Mouse (Mus musculus) myocyte (in vitro differentiated cells): ENCODE data around the gene Fstl4. TPM values are rescaled to one million over a fixed set of nuclear protein-coding genes. Genes with fewer than 3 reads are reported as not detected.

Experiments used
- H3K27me3 ChIP-seq: one replicate; pipeline ENCODE4 v1.6.1; 2011; ENCODE audit not compliant: control insufficient read depth, insufficient read depth, insufficient read length
- H3K36me3 ChIP-seq: one replicate; pipeline ENCODE4 v1.6.1; 2011; ENCODE audit not compliant: control insufficient read depth, insufficient read depth
- H3K4me2 ChIP-seq: one replicate; pipeline ENCODE4 v1.6.1; 2011; ENCODE audit warnings: low read depth, control low read depth
- H3K4me3 ChIP-seq: one replicate; pipeline ENCODE4 v1.5.1; 2011; ENCODE audit warnings: mild to moderate bottlenecking, control low read depth, moderate library complexity
- H3K79me2 ChIP-seq: one replicate; pipeline ENCODE4 v1.6.1; 2011; ENCODE audit not compliant: control insufficient read depth, insufficient read depth
- H3ac ChIP-seq: one replicate; pipeline ENCODE4 v1.6.1; 2011; ENCODE audit not compliant: control insufficient read depth, insufficient read length
- CEBPB ChIP-seq: IDR thresholded peaks from 2 replicates; pipeline ENCODE4 v1.6.1; 2011; ENCODE audit warnings: mild to moderate bottlenecking, moderate library complexity; ENCODE audit not compliant: poor library complexity, insufficient read depth, severe bottlenecking
- E2F4 ChIP-seq: IDR thresholded peaks from one replicate; pipeline ENCODE4 v1.6.1; 2011; ENCODE audit warnings: mild to moderate bottlenecking, control low read depth, moderate library complexity; ENCODE audit not compliant: insufficient read depth
- MAX ChIP-seq: IDR thresholded peaks from one replicate; pipeline ENCODE4 v1.6.1; 2011; ENCODE audit warnings: low read depth, mild to moderate bottlenecking, control low read depth
- MYOD1 ChIP-seq, 3 experiments: IDR thresholded peaks; one replicate each; pipeline ENCODE4 v1.6.1; 2011; ENCODE audit warnings: control low read depth in 2 of 3, low read depth in 2 of 3, mild to moderate bottlenecking in 2 of 3, moderate library complexity in 1 of 3; ENCODE audit not compliant: insufficient read length in 2 of 3, control insufficient read depth in 1 of 3
- MYOG ChIP-seq, 3 experiments: IDR thresholded peaks; one replicate each; pipeline ENCODE4 v1.6.1; 2011; ENCODE audit warnings: control low read depth in 2 of 3, low read depth in 2 of 3, mild to moderate bottlenecking in 2 of 3; ENCODE audit not compliant: insufficient read length in 2 of 3, control insufficient read depth in 1 of 3, insufficient read depth in 1 of 3
- POLR2A ChIP-seq: IDR thresholded peaks from one replicate; pipeline ENCODE4 v1.6.1; 2011; ENCODE audit warnings: low read depth, mild to moderate bottlenecking, control low read depth, moderate library complexity; ENCODE audit not compliant: insufficient read length
- POLR2AphosphoS2 ChIP-seq: IDR thresholded peaks from one replicate; pipeline ENCODE4 v1.6.1; 2011; ENCODE audit warnings: low read depth, control low read depth; ENCODE audit not compliant: insufficient read length
- REST ChIP-seq: IDR thresholded peaks from one replicate; pipeline ENCODE4 v1.6.1; 2011; ENCODE audit warnings: mild to moderate bottlenecking, control low read depth, moderate library complexity; ENCODE audit not compliant: insufficient read depth, insufficient read length
- SRF ChIP-seq: IDR thresholded peaks from one replicate; pipeline ENCODE4 v1.6.1; 2011; ENCODE audit warnings: low read depth; ENCODE audit not compliant: control insufficient read depth, insufficient read length
- TCF12 ChIP-seq: IDR thresholded peaks from one replicate; pipeline ENCODE4 v1.6.1; 2011; ENCODE audit warnings: mild to moderate bottlenecking, control low read depth; ENCODE audit not compliant: poor library complexity, insufficient read depth, severe bottlenecking
- TCF3 ChIP-seq: IDR thresholded peaks from one replicate; pipeline ENCODE4 v1.6.1; 2011; ENCODE audit warnings: low read depth, control low read depth; ENCODE audit not compliant: insufficient read length
- USF1 ChIP-seq: IDR thresholded peaks from one replicate; pipeline ENCODE4 v1.6.1; 2011; ENCODE audit warnings: low read depth, mild to moderate bottlenecking, control low read depth, moderate library complexity
- polyA plus RNA-seq: library from polyadenylated mRNA; unstranded; fragments of >200 nt; fragmentation: generic; extraction: Trizol; gene quantifications from one replicate; pipeline ENCODE4 v1.2.1, GENCODE M21; 2012; ENCODE audit warnings: missing spikeins

The Fstl4 gene
- polyA plus RNA-seq, 1 experiment = not detected

DNA sequence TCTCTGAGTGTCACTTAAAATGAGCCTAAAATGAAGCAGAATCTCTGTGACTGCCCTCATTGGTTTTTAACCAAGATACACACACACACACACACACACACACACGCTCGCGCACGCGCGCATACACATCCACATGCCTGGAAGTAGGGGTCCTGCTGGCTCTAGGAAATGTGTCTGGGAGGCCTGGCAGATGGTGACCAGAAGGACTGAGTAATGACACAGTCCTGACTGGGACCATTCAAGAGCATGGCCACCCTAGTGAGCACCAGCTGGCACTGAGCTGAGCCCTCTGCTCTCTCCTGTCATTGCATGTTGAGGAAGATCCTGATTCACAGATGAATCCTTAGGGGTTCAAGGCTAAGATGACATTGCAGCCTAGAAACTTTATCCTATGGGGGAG, 261.3 kb downstream of the Fstl4 start:
- Histone ChIP-seq H3K79me2 (no peaks in the 10 kb centered on the region), H3K4me3 (no peak overlapping the region), H3K4me2 (no peak overlapping the region), H3K36me3 (no peaks in the 10 kb centered on the region), H3K27me3 (peaks cover 4% of the 10 kb centered on the region), H3ac (no peak overlapping the region)
- TF ChIP-seq CEBPB (no peak), POLR2AphosphoS2 (no peak)

DNA sequence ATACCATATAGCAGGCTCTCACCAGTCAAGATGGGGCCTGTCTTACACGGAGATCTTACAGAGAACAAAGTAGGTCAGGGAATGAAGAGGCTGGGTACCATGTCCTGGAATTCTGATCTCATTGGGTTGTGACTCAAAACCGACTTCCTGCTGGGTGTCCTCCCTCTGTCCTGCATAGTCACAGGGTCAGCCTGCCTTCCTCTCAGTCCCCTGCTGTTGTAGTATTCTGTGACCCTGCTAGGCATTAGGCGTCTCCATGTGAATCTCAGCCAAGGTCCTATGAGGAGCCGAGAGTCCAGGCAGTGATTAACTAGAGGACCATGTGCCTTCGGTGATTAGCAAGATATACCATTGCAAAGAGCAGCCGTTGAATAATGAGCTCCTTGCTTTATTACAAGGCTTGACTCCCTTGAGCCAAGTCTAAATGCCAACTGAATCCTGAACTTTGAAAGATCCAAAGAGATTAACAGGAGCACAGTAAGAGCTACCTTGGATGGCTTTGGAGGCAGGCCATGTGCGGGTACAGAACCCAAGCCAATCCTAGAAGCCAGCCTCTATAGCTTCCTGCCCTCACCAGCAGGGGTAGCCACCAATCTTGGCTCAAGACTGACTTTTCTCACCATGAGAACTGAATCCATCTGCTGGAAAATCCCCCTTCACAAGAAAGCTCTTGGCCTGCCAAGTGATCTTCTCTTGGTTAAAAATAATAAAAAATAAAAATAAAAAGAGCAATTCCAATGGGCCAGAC, 264.2 kb downstream of the Fstl4 start:
- no peak overlapping the region for H3K4me3 ChIP-seq
- no peak for TF ChIP-seq MYOD1 (IDR thresholded peaks at IDR 0.05; ENCODE audit: control insufficient read depth in 1 of 3, insufficient read length in 2 of 3, low read depth in 2 of 3)
- no peak for TF ChIP-seq MAX
- no peak for TF ChIP-seq E2F4
- no peak for TF ChIP-seq CEBPB
- no peak for TF ChIP-seq SRF
- no peak for TF ChIP-seq MYOG (IDR thresholded peaks at IDR 0.05; ENCODE audit: control insufficient read depth in 1 of 3, insufficient read depth in 1 of 3, insufficient read length in 2 of 3, low read depth in 2 of 3)
- no peak for TF ChIP-seq POLR2AphosphoS2
- TF ChIP-seq REST = no peak
- H3K36me3 ChIP-seq = no peaks in the 10 kb centered on the region
- no peak overlapping the region for H3ac ChIP-seq
- peaks cover 4% of the 10 kb centered on the region for H3K27me3 ChIP-seq
- H3K79me2 ChIP-seq = no peaks in the 10 kb centered on the region
- H3K4me2 ChIP-seq = no peak overlapping the region

DNA sequence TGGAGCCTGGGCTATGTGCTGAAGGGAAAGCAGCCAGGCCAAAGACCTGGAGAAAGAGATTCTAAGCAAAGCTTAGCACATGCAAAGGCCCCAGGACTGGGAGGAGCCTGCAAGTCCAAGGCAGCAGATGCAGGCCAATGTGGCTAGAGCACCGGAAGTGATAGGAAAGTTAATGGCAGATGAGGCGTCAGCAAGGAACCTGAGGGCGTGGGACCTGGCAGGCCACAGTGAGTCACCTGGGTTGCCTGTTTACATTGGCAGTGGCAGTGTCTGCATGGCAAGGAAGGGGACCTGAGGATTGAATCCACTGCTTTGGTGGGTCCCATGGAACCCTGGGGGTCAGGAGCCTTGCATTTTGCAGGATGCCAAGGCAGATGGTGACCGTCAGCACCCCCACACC, 267.3 kb downstream of the Fstl4 start:
- Histone ChIP-seq H3K4me3 (no peak overlapping the region), H3K79me2 (no peaks in the 10 kb centered on the region), H3ac (no peak overlapping the region), H3K27me3 (peaks cover 4% of the 10 kb centered on the region), H3K4me2 (no peak overlapping the region), H3K36me3 (no peaks in the 10 kb centered on the region)
- TF ChIP-seq USF1 = no peak
- TF ChIP-seq CEBPB = no peak
- TF ChIP-seq MYOD1 (IDR thresholded peaks at IDR 0.05; ENCODE audit: control insufficient read depth in 1 of 3, insufficient read length in 2 of 3, low read depth in 2 of 3) = no peak
- no peak for TF ChIP-seq MAX
- TF ChIP-seq POLR2A = no peak
- no peak for TF ChIP-seq MYOG (IDR thresholded peaks at IDR 0.05; ENCODE audit: control insufficient read depth in 1 of 3, insufficient read depth in 1 of 3, insufficient read length in 2 of 3, low read depth in 2 of 3)
- no peak for TF ChIP-seq REST
- TF ChIP-seq SRF = no peak
- no peak for TF ChIP-seq E2F4

DNA sequence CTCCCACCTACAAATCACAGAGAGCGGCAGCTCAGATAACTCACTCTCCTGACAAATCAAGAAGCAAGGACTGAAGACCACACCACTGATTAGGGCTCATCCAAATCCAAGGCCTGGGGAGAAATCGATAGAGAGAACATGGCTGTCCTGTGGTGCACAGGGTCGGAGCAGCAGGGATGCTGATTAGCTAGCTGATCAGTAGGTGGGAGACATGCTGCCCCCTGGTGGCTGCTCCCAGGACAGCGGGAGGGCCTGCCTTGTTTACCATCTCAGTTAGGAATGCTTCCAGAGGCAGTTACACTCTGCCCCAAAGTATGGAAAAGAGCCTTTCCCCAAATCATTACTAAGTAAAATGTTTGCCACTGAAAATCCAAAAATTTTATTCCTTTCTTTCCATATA, 267.9 kb downstream of the Fstl4 start:
- Histone ChIP-seq H3K27me3 (peaks cover 4% of the 10 kb centered on the region), H3K4me2 (no peak overlapping the region), H3K4me3 (no peak overlapping the region), H3K36me3 (no peaks in the 10 kb centered on the region), H3K79me2 (no peaks in the 10 kb centered on the region), H3ac (no peak overlapping the region)
- no peak for TF ChIP-seq SRF
- TF ChIP-seq TCF3 = no peak
- TF ChIP-seq POLR2A = no peak
- no peak for TF ChIP-seq REST
- TF ChIP-seq MAX = no peak

DNA sequence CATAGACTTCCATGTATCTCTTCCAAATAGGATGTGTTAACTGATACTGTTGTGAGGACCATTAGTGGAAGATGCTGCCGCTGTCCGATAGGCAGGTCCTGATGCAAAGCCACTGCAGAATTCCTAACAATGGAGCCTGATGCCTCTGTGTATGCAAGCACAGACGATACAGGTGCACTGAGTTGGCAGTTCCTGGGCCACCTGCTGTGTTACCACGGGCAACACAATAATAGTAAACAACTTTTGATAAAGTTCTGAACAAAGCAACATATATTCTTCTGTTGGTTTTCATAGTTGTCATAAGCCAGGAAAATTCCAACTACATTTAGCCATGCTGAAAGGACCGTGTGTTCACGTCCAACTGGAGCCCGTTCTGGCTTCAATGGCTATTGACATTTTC, 271.0 kb downstream of the Fstl4 start:
- Histone ChIP-seq H3K4me3 (no peak overlapping the region), H3K4me2 (no peak overlapping the region), H3ac (no peak overlapping the region), H3K27me3 (peaks cover 5% of the 10 kb centered on the region), H3K36me3 (no peaks in the 10 kb centered on the region), H3K79me2 (no peaks in the 10 kb centered on the region)
- TF ChIP-seq POLR2A (no peak), CEBPB (no peak), REST (peak; percentile 21)

DNA sequence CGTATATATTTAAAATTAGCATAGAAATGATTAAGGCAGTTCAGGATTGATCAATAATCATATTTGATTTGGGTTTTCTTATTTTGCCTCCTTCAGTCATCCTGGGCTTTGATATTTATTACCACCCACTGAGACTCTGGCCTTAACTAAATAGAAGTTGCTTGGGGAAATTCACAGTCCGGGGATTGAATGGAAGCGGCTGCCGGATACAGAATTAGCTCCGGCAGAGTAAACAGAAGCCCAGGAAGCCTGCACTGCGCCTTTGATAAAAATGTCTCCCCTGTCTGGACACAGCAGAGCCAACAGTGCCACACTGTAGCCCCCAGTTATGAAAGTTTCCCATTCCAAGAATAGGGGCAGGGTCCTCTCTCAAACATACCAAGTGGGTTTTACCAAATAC, 282.4 kb downstream of the Fstl4 start:
- no peaks in the 10 kb centered on the region for H3K36me3 ChIP-seq
- no peak for TF ChIP-seq POLR2AphosphoS2
- no peak for TF ChIP-seq POLR2A
- TF ChIP-seq REST = no peak
- TF ChIP-seq CEBPB = no peak
- TF ChIP-seq E2F4 = no peak
- no peak for TF ChIP-seq USF1
- no peak for TF ChIP-seq SRF
- TF ChIP-seq MYOG (IDR thresholded peaks at IDR 0.05; ENCODE audit: control insufficient read depth in 1 of 3, insufficient read depth in 1 of 3, insufficient read length in 2 of 3, low read depth in 2 of 3) = no peak
- no peak for TF ChIP-seq MYOD1 (IDR thresholded peaks at IDR 0.05; ENCODE audit: control insufficient read depth in 1 of 3, insufficient read length in 2 of 3, low read depth in 2 of 3)
- TF ChIP-seq TCF12 = no peak
- no peak for TF ChIP-seq MAX

More for the DNA sequence above, 282.4 kb downstream of the Fstl4 start:
- no peak overlapping the region for H3K4me3 ChIP-seq
- no peaks in the 10 kb centered on the region for H3K27me3 ChIP-seq
- no peak overlapping the region for H3K4me2 ChIP-seq
- H3ac ChIP-seq = no peak overlapping the region
- no peaks in the 10 kb centered on the region for H3K79me2 ChIP-seq
